Mouse (Mus musculus) kidney, adult 11 months (tissue): ENCODE measurements around the gene Map7d1.

Experiments
- DNase-seq: peaks from one replicate; pipeline ENCODE4 v3.0.0; 2022

Gene Map7d1

DNA sequence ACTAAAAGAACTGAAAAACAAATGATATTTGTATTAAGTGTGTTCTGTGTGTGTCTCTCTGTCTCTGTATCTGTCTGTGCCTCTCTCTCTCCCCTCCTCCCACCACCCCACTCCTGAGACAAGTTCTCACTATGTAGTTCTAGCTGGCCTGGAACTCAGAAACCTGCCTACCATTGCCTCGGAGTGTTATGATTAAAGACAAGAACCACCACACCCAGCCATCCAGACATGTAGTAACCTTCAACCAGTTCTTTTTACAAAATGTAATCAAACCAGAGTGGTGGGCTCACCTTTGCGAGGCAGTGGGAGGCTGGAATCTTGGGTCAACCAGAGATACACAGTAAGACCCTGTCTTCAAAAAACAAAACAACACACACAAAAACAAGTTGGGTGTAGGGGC lies 55.5 kb downstream of the Map7d1 start:
- DNase-seq, result no peak

DNA sequence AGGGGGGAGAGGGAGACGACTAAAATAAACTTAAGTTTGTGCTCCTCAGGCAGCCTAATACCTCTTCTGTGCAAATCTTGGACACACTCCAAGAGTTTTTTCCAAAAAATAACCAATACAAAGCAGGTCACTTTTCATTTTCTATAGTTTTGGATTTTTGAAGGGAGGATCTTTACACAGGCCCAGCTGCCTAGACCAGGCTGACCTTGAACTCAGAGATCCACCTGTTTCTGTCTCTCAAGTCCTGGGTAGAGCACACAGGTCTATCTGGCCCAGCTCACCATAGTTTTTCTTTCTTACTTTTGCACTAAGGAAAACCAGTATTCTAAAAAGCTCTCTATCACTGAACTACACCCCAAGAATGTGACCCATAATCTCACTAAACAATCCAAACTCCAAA lies 56.1 kb downstream of the Map7d1 start:
- DNase-seq, result no peak

DNA sequence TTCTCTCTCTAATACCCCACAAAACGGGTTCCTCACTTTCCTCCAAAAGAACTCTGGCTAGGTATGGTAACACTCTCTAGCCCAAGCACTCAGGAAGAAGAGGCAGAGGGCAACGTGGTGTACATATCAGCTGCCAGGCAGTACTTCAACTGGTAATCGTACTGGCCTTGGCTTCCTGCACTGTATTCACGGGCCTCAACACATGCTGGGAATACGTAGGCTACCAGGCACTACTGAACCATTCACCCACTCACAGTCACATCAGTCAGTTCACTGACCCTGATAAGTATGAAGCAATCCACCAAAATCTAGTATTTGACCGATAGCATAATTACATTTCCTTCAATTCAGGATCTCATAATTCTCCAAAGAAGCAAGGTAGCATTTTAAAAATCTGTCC lies 56.6 kb downstream of the Map7d1 start:
- no peak for DNase-seq

DNA sequence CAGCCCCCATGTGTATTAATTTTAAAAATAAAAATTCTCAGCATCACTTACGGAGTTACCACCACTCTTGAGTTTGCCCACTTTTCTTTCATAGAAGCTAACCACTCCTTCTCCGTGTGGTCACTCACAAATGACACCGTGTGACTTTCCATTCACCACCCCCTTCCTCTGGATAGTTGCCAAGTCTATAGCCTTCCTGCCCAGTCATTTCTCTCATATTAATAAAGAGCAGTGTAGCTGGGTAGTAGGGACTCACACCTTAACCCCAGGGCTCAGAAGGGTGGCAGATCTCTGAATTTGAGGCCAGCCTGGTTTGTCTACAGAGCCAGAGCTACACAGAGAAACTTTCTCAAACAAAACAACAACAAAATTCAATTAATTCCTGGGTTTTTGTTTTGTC lies 58.7 kb downstream of the Map7d1 start:
- DNase-seq, result peak; percentile 23

DNA sequence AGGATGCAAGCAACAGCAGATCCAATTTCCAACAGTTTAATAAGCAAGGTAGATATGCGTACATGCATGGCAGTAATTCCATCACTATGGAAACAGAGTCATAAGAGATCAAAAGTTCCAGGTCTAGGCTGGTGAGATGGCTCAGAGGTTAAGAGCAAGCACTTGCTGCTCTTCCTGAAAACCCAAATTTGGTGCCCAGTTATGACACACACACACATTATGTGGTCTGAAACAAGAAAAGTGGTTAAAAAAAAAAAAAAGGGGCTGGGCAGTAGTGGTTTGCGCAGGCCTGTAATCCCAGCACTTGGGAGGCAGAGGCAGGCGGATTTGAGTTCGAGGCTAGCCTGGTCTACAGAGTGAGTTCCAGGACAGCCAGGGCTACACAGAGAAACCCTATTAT lies 61.2 kb downstream of the Map7d1 start:
- no peak for DNase-seq

DNA sequence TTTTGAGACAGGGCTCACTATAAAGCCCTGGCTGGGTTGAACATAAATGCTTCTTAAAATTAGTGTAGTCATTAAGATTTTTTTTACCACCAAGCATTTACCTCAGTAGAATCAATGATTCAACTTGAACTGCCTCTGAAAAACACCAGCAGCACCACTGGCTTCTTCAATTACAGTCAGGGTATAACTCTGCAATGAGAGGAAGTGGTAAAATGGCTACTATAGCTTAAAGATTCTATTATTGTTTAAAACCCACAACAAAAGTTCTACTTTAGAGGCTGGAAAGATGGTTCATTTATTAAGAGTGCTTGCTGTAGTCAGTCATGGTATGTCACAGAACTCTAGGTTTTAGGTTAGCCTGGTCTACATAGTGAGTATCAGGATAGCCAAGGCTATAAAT lies 61.9 kb downstream of the Map7d1 start:
- no peak for DNase-seq

DNA sequence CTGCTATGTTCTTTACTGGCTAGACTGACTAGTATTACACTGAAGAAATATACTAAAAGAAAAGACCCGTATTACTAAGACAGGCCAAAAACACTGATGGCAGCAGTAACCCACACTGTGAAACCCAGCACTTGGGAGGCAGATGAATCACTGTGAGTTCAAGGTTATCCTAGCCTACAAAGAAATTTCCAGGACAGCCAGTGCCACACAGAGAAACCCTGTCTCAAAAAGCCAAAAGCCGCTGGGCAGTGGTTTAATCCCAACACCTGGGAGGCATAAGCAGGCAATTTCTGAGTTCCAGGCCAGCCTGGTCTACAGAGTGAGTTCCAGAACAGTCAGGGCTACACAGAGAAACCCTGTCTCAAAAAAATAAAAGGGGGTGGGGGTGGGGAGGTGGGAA lies 65.5 kb downstream of the Map7d1 start:
- DNase-seq, result no peak

DNA sequence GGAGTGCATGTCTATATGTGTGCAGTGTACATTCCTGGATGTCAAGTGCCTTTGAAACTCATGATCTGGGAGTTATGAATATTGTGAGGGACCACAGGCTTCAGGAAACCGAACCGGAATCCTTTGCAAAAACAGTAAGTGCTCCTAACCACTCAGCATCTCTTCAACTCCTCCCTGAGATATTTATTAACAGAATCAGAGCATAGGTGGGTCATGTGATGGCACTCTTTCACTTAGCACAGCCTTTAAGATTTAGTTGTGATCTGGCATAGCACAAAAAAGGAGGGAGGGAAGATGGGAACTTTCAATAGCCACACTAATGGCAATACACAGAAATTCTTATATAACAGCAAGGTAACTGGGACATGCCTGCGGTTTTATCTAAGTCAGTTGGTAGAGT lies 69.0 kb downstream of the Map7d1 start:
- no peak for DNase-seq

DNA sequence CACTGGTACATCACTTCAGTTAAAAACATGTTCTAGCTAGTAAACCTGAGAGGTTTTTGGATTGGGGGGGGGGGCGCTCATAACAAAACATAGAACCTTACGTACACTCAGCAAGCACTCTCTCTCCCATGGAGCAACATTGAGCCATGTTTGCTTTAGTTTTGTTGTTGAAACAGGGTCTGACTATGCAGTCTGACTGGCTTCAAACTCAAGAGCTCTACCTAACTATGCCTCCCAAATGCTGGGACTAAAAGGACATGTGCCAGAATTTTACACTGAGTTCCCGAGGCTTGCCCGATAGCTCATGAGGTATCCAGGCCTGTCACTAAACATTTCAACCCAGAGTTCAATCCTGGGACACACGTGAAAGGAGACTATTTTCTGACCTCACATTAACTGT lies 73.1 kb downstream of the Map7d1 start:
- DNase-seq, result no peak
